Mouse (Mus musculus) CD4-positive, CD25-positive, alpha-beta regulatory T cell, adult 2 months (primary cell): ENCODE data around the gene Tnfrsf25.

Experiments used
- DNase-seq: peaks from one replicate; pipeline ENCODE4 v3.0.0-alpha.2; 2012; ENCODE audit warnings: low read depth, low spot score

The Tnfrsf25 gene

GRCm38 (mm10) chr4:152115921-152116612 is at the start of gene Tnfrsf25:
Gene Tnfrsf25, plus strand, starts transcription at chr4:152115934.
- DNase-seq, result peak; percentile 74

GRCm38 (mm10) chr4:152067280-152067679 is 48.5 kb upstream of the Tnfrsf25 start:
- DNase-seq, result no peak

GRCm38 (mm10) chr4:152068166-152068724 is 47.5 kb upstream of the Tnfrsf25 start:
- DNase-seq, result no peak

GRCm38 (mm10) chr4:152069245-152069644 is 46.5 kb upstream of the Tnfrsf25 start:
- DNase-seq, result no peak

GRCm38 (mm10) chr4:152070494-152071396 is 45.0 kb upstream of the Tnfrsf25 start:
- no peak for DNase-seq

GRCm38 (mm10) chr4:152072121-152072601 is 43.6 kb upstream of the Tnfrsf25 start, which contains the start of gene Plekhg5:
Gene Plekhg5, plus strand, starts transcription at chr4:152072498.
- DNase-seq, result no peak

- DNase-seq, result no peak
Observed at GRCm38 (mm10) chr4:152072655-152073054, 43.1 kb upstream of the Tnfrsf25 start.

GRCm38 (mm10) chr4:152073715-152074114 is 42.0 kb upstream of the Tnfrsf25 start:
- no peak for DNase-seq

GRCm38 (mm10) chr4:152074548-152074947 is 41.2 kb upstream of the Tnfrsf25 start:
- no peak for DNase-seq

GRCm38 (mm10) chr4:152077191-152077590 is 38.5 kb upstream of the Tnfrsf25 start:
- no peak for DNase-seq

GRCm38 (mm10) chr4:152078105-152078530 is 37.6 kb upstream of the Tnfrsf25 start:
- DNase-seq, result no peak

- DNase-seq, result no peak
Observed at GRCm38 (mm10) chr4:152079261-152079660, 36.5 kb upstream of the Tnfrsf25 start.

GRCm38 (mm10) chr4:152079931-152080330 is 35.8 kb upstream of the Tnfrsf25 start:
- no peak for DNase-seq

- no peak for DNase-seq
Observed at GRCm38 (mm10) chr4:152083611-152084220, 32.0 kb upstream of the Tnfrsf25 start.

GRCm38 (mm10) chr4:152084616-152085015 is 31.1 kb upstream of the Tnfrsf25 start:
- no peak for DNase-seq

- peak; percentile 78 for DNase-seq
Observed at GRCm38 (mm10) chr4:152086505-152087210, 29.1 kb upstream of the Tnfrsf25 start.

- DNase-seq, result no peak
Observed at GRCm38 (mm10) chr4:152087211-152088081, 28.3 kb upstream of the Tnfrsf25 start.

- no peak for DNase-seq
Observed at GRCm38 (mm10) chr4:152088133-152088532, 27.6 kb upstream of the Tnfrsf25 start.

GRCm38 (mm10) chr4:152088556-152089120 is 27.1 kb upstream of the Tnfrsf25 start:
- DNase-seq, result no peak

- no peak for DNase-seq
Observed at GRCm38 (mm10) chr4:152090191-152090590, 25.5 kb upstream of the Tnfrsf25 start.
